Mouse (Mus musculus): ENCODE data around the gene Msrb3.

GRCm38 (mm10) chr10:120744441-120745137, 154.3 kb downstream of the Msrb3 start:
- TF ChIP-seq CTCF (IDR thresholded peaks at IDR 0.05; ENCODE audit: low read depth), result no peak
- TF ChIP-seq EP300 (IDR thresholded peaks at IDR 0.05; ENCODE audit: low read depth), result no peak
